Mouse (Mus musculus) adrenal gland, postnatal 25 days (tissue): ENCODE results near the gene Fam240b. TPM values are rescaled to one million over a fixed set of nuclear protein-coding genes. Genes with fewer than 3 reads are reported as not detected.
"Not testable (repeated sequence)": the region's sequence is repeated elsewhere in the genome, so short reads cannot be mapped to it uniquely, and the experiment has no call there.

ENCODE experiments used
- DNase-seq: peaks from one replicate; pipeline ENCODE4 v3.0.0; 2021; ENCODE audit warnings: mixed read lengths
- long read RNA-seq: library from polyadenylated mRNA; stranded (forward); transcript quantifications from one replicate; pipeline ENCODE4 v2.0.0, GENCODE M21; 2021
- total RNA-seq: library from RNA; stranded (reverse); gene quantifications from 2 replicates; pipeline ENCODE4 v1.2.3, GENCODE M21; 2021

The Fam240b gene
- total RNA-seq: not detected in 2 replicates
- long read RNA-seq: 0 reads

DNA sequence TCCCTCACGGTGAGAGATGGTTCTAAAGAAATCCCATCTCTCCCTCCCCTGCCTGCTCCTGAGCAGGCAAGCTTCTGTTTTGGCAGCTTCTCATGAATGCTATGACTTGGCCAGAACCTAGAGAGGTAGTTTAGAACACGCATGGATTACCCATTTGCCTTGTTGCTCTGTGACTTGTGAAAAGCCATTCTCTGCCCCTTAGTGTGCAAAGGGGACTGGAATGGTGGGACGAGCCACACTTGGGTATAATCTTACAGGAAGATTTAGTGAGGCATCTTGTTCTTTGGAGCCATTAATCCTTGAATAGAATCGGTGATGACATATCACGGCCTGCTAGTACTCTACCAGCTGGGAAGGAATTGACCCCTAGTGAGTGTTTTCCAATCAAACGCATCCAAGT is at the start of gene Fam240b:
Gene Fam240b, minus strand, starts transcription at position 101 of the 400 bp plus-strand sequence.
- no peak for DNase-seq

DNA sequence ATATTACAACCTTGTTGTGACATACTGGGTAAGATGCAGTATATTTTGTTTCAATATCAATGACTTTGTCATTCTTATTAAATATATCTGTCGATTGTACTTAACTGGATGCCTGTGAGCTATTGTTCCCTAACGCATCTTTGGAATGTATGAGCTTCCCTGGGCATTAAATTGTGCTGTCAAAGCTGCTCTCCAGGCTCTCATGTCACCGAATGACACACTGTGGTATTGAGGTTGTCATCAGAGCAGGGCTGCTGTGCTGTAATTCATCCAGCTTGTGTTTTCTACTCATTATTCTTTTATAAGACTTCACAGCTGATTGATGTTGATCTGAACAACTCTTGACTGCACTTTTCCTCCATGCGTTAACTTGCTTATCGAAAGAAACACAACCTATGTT is 32.5 kb upstream of the Fam240b start:
- no peak for DNase-seq

DNA sequence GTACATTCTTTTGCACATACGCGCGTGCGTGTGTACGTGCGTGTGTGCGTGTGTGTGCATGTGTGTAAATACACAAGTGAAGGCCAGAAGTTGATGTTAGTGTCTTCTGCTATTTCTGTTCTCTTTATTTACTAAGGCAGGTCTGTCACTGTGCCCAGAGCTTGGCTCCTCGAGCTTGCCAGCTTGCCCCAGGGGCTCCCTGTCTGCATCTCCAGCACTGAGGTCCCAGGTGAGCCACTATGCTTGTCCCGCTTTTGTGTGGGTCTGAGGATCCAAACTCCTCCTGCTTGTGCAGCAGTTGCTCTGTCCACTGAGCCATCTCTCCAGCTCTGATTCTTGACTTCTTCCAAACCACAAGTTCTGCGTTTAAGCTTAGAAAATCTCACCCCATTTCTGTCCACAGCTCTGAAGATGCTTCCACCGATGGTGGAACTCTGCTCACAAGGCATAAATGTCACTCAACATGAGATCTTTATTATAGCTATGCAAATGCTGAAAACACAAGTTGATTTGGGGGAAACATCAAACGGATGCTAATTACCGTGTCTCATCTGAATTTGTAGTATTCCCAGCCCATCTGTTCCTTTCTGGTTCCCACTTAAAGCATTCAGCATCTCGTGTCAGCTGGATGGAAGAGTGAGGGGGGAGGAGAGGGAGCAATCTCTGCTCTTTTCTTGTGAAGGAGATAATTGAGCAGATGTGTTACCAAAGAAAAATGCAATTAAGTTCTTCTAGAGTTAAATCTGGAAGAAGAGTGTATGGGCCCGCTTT is 29.1 kb upstream of the Fam240b start:
- no peak for DNase-seq

DNA sequence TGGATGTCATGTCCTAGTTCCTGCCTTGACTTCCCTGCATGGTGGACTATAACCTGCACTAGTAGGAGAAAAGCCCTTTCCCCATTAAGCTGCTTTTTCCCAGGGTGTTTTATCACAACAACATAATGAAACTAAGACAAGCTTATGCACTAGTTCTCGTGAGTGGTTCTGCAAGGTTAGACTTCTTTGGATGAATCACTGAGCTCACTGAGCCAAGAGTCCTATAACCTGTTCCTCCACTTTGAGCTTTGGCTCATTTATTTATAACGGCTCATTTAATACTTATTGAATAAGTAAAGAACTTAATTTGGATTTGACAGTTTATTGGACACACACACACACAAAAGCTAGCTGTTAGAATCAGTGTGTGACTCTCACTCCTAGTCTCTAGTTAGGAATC is 16.7 kb upstream of the Fam240b start:
- DNase-seq: no peak

DNA sequence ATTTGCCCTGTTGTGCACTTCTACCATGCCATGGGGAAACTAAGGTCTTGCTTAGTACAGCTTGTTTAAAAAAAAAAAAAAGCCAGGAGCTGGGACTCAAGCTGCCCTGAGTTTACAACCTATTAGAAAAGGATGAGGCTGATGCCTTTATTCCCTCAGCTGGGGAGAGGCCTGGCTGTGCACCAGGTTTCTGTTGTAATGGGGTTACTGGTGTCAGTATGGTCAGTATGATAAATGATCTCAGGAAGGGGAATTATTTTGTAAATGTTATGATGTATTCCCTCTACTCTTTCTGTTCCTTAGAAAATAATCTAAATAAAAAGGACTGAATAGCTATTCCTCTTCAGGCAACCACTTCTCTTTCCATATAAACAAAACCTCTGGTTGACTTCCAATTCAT is 14.0 kb upstream of the Fam240b start:
- no peak for DNase-seq

DNA sequence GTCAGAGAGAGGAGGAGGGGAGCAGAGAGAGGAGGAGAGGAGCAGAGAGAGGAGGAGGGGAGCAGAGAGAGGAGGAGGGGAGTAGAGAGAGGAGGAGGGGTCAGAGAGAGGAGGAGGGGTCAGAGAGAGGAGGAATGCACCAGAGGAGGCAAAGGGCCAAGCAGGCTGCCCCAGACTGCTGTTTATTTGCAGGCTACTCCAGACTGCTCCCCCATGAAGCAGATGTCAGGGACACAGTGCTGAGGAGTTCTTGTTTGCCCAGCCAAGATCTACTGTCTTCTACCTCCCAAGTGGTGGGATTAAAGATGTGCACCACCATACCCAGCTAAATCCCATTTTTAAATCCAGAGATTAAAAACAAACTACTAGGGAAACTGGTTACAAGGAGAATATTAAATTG is 9.8 kb upstream of the Fam240b start:
- no peak for DNase-seq

DNA sequence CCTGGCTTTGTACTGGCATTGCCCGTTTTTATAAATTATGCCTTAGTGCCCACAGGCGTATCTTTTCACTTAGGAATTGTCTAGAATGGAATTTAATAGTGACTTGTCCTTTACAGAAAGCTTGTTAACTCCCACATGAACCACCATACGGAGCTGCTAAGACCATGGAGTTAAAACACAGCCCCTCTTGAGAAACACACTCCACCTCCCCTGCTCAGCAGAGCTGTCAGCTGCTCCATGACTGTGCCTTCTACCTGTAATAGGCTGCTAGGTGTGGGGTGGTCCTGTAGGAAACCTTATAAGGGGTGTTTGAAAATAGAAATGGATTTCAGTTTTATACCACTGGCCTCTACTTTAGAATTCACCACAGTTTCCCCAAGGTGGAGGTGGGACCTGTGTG is 5.2 kb upstream of the Fam240b start:
- no peak for DNase-seq

DNA sequence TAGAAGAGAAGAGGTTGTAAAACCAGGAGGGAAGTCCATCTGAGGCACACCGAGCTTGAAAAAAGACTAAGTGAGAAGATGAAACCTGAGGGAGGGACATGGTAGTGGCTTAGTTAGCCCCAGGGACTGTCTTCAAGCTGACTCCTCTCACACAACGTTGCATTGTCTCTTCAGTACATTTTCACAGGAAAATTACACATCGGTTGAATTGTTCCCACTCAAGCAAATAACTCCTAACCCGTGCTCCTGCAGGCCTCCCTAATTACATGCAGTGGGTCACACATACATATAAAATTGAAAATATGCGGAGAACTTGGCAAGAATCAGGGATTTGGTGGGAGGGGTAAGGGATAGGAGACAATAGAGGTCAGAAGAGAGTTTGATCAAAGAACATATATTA is 4.0 kb downstream of the Fam240b start:
- DNase-seq: no peak

DNA sequence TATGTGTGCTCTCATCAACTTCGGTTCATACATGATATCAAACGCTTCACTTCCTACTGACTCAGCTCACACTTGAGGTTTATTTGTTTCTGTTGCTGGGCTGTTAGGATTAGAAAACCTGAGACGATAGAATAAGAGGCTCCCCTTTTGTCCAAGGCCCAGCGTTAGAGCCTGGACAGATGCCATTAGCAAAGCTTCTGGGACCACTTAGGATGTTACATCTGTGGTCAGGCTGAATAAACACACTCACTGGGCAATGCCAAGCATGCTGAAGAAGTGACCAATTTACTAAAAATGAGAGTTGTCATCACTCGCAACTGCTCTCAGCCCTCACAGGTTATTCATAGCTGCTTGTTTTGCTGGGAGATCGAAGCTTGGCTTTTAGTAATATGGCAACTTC is 7.7 kb downstream of the Fam240b start:
- DNase-seq: no peak

DNA sequence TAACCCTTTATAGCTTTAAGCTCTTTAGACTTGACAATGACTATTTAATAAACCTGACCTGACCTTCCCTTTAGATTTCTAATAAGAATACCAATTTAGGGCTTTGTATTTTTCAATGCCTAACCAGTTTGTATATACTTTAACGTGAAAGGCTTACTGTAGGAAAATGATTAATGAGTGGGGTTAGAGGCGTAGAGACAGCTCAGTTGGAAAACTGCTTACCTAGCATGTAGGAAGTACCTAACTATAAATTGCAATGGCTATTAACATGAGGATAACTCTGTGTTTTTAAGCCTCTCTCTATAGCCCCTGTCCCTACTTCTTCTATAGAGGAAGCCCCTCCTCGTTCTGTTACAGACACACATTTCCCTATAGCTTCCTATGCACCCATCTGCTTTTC is 17.6 kb downstream of the Fam240b start:
- DNase-seq: no peak

DNA sequence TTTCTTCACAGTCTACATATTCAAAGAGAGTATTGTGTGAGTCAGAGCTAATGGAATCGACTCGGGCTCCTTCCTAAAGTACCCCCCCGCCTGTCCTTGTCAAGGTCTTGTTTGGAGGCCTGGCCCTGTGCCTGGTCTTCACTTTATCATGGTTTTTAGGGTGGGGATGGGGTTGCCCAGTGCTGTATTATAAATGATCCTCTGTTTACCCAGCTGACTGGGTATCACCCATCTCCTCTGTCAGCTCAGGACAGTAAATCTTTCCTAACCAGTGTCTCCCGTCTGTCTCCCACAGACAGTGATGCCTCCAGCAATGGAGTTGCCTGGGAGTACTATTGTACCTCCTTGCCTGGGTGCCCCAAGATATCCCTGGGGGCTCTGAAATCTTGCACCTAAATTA is 19.6 kb downstream of the Fam240b start:
- DNase-seq: peak; percentile 62

DNA sequence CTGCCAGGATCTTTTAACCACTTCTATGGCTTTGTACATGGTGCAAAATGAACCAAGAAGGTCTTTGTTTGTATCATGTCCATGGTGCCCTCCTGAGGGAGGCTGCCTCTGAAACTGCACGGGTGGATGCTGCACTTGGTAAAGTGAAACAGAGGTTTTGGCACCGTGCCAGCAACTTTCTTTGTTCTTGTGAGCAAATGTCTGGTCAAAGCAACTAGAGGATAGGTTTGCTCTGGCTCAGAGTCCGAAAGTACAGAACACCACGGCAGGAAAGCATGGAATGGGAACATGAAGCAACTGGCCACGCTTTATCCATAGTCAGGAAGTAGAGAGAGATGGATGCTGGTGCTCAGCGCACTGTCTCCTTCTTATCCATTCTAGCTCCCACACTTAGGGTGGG is 29.7 kb downstream of the Fam240b start:
- DNase-seq: peak; percentile 27

DNA sequence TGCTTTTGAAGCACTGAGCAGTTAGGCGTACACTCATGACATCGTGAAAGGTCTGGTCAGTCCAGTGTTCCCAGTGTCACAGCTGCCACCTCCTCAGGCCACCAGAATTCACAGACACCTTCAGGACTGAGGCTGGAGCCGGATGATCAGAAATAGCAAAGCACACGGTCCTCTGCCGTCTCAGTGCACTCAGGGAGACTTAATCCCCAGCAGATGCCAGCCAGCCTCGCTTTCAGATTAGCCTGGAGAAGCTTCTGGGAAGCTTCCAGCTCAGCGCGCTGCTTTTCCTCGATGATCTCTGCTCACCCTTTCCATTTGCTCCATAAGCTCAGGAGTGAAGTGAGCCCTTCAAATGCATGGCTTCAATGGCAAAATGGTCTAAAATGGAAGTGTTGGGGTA is 32.4 kb downstream of the Fam240b start:
- no peak for DNase-seq

DNA sequence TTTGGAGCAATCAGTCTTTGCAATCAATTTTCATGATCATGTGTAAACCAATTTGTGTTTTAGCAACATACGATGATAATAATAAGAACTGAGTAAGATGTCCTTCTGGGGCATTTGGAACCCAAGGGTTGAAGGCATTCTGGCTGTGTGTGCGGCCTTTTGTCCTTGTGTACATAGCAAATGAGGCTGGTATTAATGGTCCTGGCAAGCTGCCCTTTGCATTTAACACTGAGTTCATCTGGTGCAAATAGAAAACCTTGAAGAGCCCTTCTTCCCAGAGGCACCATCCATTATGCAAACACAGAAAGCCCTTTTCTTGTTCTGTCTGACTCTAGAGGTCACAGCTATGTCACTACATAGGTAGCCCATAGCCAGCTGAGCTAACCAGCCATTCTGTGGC is 35.0 kb downstream of the Fam240b start:
- DNase-seq: no peak

DNA sequence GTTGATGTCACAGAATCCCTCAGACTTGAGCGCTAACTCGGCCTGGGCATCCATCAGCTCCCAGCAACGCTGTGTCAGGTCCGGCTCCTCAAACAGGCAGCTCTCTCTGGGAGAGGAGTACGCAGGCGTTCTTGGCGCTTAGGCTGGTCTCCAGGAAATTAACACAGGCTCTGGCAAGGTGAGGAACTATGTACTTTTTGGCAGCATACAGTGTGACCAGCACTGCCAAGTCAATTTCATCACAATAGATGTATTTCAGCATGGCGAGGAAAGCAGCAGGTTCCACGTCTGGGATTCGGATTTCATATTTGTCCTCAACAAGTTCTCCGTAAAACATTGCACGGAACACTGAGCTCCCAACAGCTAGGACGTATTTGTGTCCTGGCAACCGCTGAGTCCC is 39.4 kb downstream of the Fam240b start:
- no peak for DNase-seq

DNA sequence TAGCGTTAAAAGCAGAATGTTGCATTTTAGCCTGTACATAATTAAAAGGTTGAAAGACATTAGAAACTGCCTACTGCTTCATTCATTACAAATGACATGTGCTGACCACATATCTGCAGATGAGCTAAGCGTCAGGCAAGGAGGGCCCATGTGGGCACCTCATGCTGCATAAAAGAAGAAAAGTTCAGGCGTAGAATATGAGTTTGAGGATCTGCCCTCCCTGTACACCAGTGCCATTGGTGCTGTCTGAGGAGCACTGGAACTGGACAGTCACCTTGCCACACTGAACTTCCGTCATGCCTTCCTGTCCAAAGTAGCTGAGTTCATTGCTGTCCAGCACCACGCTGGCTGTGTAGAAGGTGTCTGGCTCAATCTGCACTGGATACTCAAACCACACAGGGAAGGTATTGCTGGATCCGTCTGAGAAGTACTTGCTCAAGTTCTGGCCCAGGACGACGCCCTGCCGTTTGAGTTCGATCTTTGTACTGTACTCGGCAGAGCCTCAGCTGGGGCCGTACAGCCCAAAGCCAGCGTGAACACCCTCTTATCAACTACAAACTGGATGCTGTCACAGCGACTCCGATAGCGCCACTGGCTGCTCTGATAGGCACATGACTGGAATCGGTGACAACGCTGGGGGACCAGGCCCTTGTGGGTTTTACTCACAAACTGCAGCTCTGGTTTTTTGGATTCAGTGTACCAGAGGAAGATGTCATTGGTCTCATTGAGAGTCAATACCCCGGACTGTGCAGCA is 40.2 kb downstream of the Fam240b start:
- not testable (repeated sequence) for DNase-seq

DNA sequence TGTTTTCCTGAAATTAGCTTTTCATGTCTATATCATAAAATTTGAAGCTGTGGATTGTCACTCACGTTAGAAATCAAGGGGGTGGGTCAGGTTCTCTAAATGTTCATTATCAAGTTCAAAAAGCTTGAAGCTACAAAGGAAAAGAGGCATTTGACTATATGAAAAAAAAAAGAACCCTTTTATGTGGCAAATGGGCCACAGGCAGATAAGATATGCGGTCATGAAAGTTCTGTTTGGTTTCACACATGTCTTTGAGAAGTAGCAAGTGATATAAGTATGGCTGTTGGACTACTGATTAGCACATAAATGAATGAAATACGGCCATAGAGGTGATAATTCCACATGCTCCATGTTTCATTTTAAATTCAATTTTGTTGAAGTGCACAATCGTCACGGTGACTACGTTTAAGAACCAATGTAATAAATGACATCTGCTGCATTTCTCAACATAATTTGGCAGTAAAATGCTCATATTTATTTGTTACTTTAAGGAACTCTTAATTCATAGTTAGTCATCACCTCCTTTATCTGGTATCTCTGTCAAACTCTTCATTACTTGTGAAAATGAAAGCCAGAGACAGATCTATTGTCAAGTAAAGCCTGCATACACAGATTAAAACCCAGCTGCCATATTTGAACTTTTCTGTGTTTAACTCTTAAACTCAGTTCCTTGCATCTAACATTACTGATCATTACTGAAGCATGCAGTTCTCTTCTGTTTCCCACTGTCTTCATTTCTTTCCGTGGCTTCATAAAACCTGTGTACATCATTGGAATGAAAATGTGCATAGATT is 47.4 kb downstream of the Fam240b start:
- no peak for DNase-seq

DNA sequence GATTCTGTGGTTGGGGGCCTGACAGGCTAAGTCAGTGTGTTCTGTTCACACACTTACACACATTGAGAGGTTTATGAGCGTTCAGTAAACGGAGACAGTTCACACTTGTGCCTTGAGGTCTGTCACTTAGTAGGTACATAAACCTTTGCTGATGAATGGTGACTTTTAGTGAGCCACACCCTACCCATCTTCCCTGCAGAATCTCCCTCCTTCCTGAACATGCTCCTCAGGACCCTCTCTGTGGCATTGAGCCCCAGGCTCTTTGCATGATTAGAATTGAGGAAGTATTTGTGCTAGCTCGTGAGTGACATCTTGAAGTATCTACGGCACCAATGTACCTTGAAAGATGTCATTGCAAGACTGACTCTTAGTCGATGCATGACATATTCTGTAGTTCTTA is 48.9 kb downstream of the Fam240b start:
- DNase-seq: no peak

DNA sequence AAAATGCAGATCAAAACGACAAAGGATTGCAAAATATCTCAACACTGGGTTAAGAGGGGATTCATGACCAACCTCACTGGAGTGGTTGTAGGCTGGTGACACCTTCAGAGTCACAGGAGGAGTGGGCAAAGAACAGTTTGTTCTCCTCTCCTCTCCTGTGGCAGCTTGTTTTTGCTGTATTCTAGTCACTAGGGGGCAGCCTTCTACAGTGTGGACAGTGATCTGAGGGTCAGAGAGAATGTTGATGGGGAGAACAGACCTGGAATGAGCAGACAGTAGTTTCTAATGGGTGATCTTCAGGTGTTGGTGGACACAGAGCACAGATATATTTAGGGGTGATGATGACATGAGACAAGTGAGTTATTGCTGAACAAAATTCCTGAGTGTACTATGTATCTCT is 49.6 kb downstream of the Fam240b start:
- no peak for DNase-seq

DNA sequence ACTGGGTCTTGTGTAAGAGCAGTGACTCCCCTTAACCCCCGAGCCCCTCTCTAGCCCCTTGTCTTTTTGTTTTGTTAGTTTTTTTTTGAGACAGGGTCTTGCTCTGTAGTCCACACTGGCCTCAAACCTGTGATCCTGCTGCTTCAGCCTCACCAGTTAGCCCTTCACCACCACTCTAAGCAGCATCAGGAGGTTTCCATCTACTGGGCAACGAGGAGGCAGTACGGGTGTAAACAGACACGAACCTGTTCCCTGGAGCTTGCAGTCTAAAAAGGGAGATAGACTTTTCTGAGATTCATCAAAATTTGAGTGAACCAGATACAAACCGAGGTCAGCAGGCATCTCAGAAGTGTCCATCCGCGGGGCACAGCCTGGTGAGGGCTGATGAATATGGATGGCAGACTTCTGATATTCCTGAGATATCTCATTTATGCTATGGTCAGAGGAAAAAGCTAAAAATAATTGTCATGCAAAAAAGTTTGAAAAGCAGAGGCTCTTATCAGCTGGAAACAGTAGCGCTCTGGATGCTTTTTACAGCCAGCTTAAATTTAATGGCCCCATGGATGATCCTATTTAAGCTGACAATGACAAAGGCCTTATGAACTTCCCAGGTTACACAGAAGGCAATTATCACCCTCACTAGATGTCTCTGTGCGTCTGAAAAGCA is 52.2 kb downstream of the Fam240b start:
- no peak for DNase-seq

DNA sequence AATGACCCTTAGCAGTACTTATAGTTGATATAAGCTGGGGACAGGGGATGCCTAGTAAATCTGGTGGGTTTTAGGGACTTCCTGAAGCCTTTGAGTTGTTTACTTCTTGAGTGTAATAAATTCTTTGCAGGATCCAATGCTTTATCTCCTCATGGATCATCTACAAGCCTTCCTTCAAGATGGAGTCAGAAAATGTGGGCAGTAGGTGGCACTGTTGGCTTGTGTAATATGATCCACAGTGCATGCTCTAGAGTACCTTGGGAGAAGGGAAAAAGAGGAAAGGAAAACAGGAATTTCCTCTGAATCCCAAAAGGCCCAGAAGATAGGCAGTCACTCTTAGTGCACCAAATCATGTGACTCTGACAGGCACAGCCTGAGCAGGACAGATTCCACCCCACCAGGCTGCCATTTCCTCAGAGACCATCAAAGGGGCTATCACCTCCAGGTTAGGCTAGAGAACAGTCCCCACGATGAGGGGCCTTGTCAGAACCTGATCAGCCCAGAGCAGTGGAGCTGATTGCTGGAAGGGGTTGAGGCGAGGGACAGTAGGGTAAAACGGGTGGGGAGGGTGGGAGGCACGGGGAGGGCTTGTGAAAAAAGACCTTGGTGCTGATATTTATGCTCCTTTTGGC is 54.2 kb downstream of the Fam240b start:
- DNase-seq: peak; percentile 63

DNA sequence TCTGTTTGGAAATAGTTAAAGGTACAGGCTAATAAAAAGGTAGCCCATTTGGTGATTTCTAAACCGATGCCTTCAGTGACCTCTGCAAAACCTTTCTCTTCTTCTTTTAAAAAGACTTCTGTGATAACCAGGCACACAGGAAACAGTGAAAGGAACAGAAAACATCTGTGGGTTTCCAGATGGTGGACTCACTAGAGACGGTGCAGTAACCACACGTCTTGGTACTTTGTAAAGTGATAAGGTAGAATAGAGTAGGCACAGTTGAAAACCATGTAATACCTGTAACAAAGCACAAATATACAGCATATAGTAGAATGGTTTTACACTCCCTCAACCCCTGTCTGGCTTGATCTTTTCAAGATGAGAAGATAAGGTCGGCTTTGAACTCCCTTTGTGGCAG is 57.0 kb downstream of the Fam240b start:
- DNase-seq: no peak
